In the genomic region with DNA sequence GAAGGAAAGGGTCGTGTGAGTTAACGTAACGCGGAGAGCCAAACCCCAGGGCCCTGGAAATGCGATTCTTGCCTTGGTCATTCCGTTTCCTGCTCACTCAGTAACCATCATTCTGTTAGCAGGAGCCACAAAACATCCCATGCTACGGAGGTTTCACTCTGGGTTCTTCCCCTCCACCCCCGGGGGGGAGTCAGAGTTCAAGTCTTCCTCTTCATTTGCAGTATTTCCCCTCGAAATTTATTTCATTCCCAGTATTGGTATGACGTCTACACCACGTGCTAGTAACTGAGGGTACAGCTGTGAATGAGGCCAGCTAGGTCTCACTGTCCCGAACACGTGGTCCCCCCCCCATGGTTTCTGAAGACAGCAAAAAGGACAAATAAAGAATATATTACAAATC, we compare ENCODE assay signal across 8 mouse cellular contexts. TPM values are rescaled to one million over a fixed set of nuclear protein-coding genes. Genes with fewer than 3 reads are reported as not detected.
DNase-seq lines count a peak whose midpoint lies in the region; ATAC-seq and TF ChIP-seq lines count a peak whose summit lies in the region.

No protein-coding gene starts in this region.

- no peaks in the 10 kb centered on the region for H3K9me3 ChIP-seq in embryonic facial prominence, embryonic 11.5 days (replicated peaks; ENCODE audit: control insufficient read depth, low read length)
- H3K9me3 ChIP-seq in neural tube, embryonic 12.5 days: no peaks in the 10 kb centered on the region

- H3K27ac ChIP-seq in embryonic facial prominence, embryonic 11.5 days (replicated peaks; ENCODE audit: low read depth, low read length): no peak overlapping the region
- no peak overlapping the region for H3K27ac ChIP-seq in neural tube, embryonic 12.5 days

- WGBS in lung, adult 2 months: 56% methylated on average over 13 of the region's 13 CpGs
- WGBS in embryonic facial prominence, embryonic 11.5 days: 68% methylated on average over 13 of the region's 13 CpGs
- WGBS in neural tube, embryonic 12.5 days: 82% methylated on average over 13 of the region's 13 CpGs

- H3K4me2 ChIP-seq in embryonic facial prominence, embryonic 11.5 days (ENCODE audit: low read depth, low read length): peak overlapping the region; percentile 93
- H3K4me2 ChIP-seq in neural tube, embryonic 12.5 days (replicated peaks): peak overlapping the region; percentile 93

- H3K36me3 ChIP-seq in embryonic facial prominence, embryonic 11.5 days (replicated peaks; ENCODE audit: control insufficient read depth, insufficient read depth, low read depth, low read length): peaks cover 10% of the 10 kb centered on the region
- H3K36me3 ChIP-seq in neural tube, embryonic 12.5 days: peaks cover 25% of the 10 kb centered on the region

- peaks cover 5% of the 10 kb centered on the region; the same call in 1 of the 2 replicates for H3K4me1 ChIP-seq in lung, adult 2 months (ENCODE audit: control insufficient read depth, insufficient read depth, low read length)
- no peaks in the 10 kb centered on the region for H3K4me1 ChIP-seq in embryonic facial prominence, embryonic 11.5 days (ENCODE audit: control insufficient read depth, insufficient read depth, low read length)
- H3K4me1 ChIP-seq in neural tube, embryonic 12.5 days: peaks cover 14% of the 10 kb centered on the region

- ATAC-seq in embryonic facial prominence, embryonic 11.5 days (replicated peaks; ENCODE audit: insufficient number of reproducible peaks, low FRiP score, low TSS enrichment, low read depth): no peak
- ATAC-seq in neural tube, embryonic 12.5 days (ENCODE audit: low FRiP score, low read depth): no peak

- TF ChIP-seq POLR2A in lung, adult 2 months (IDR thresholded peaks at IDR 0.05; ENCODE audit: borderline replicate concordance, extremely low read depth, low read depth, low read length): no peak

- DNase-seq in lung, adult 2 months: no peak
- DNase-seq in lung, postnatal 10 days: no peak
- DNase-seq in embryonic facial prominence, embryonic 11.5 days (ENCODE audit: low spot score): no peak
- peak; percentile 49 for DNase-seq in induced T-regulatory cell, adult 2 months (ENCODE audit: low read depth)
- DNase-seq in urinary bladder, postnatal 36 days (ENCODE audit: low spot score in 2 of 2): no peak
- no peak for DNase-seq in spleen, postnatal 4 days (ENCODE audit: low spot score in 2 of 2)
- no peak for DNase-seq in thymus, postnatal 10 days (ENCODE audit: low spot score in 2 of 2)

- peak overlapping the region; percentile 40 for H3K4me3 ChIP-seq in lung, adult 2 months (replicated peaks; ENCODE audit: extremely low read depth, low read depth, low read length)
- H3K4me3 ChIP-seq in embryonic facial prominence, embryonic 11.5 days (ENCODE audit: low read depth, low read length): no peak overlapping the region
- H3K4me3 ChIP-seq in neural tube, embryonic 12.5 days: no peak overlapping the region

- H3K9ac ChIP-seq in embryonic facial prominence, embryonic 11.5 days (replicated peaks; ENCODE audit: low read length): no peak overlapping the region
- no peak overlapping the region for H3K9ac ChIP-seq in neural tube, embryonic 12.5 days

- H3K27me3 ChIP-seq in embryonic facial prominence, embryonic 11.5 days (ENCODE audit: control insufficient read depth, insufficient read depth, low read length): no peaks in the 10 kb centered on the region
- no peaks in the 10 kb centered on the region for H3K27me3 ChIP-seq in neural tube, embryonic 12.5 days (replicated peaks)

- no peak for TF ChIP-seq CTCF in lung, adult 2 months (IDR thresholded peaks at IDR 0.05; ENCODE audit: insufficient read depth, low read length)

RNA-seq across cellular contexts. Expression of a gene that starts 1.6 kb away (rescaled TPM):
- polyA plus RNA-seq in lung, adult 2 months (2012; rRNA removed): 242 and 409 TPM in 2 replicates
- 87.8 and 89.1 TPM in 2 replicates for polyA plus RNA-seq in embryonic facial prominence, embryonic 11.5 days (2014; fragmentation: Nextera tagmentation; extraction: Ambion mirVana)
- 123 and 127 TPM in 2 replicates for polyA plus RNA-seq in neural tube, embryonic 12.5 days (2016; fragmentation: Nextera tagmentation; extraction: Ambion mirVana)

RNA-seq across cellular contexts. Expression of a gene that starts 5.5 kb away (rescaled TPM):
- 0.65 and 1.1 TPM in 2 replicates for polyA plus RNA-seq in lung, adult 2 months (2012; rRNA removed)
- 0.46 and 0.56 TPM in 2 replicates for polyA plus RNA-seq in embryonic facial prominence, embryonic 11.5 days (2014; fragmentation: Nextera tagmentation; extraction: Ambion mirVana)
- 0.45 and 0.67 TPM in 2 replicates for polyA plus RNA-seq in neural tube, embryonic 12.5 days (2016; fragmentation: Nextera tagmentation; extraction: Ambion mirVana)

RNA-seq across cellular contexts. Expression of a gene that starts 17.8 kb away (rescaled TPM):
- 0.57 and 1.0 TPM in 2 replicates for polyA plus RNA-seq in lung, adult 2 months (2012; rRNA removed)
- polyA plus RNA-seq in embryonic facial prominence, embryonic 11.5 days (2014; fragmentation: Nextera tagmentation; extraction: Ambion mirVana): 0.96 and 1.1 TPM in 2 replicates
- polyA plus RNA-seq in neural tube, embryonic 12.5 days (2016; fragmentation: Nextera tagmentation; extraction: Ambion mirVana): 1.1 and 3.7 TPM in 2 replicates

RNA-seq across cellular contexts. Expression of a gene that starts 18.4 kb away (rescaled TPM):
- 31.3 and 32.2 TPM in 2 replicates for polyA plus RNA-seq in lung, adult 2 months (2012; rRNA removed)
- polyA plus RNA-seq in embryonic facial prominence, embryonic 11.5 days (2014; fragmentation: Nextera tagmentation; extraction: Ambion mirVana): 140 and 146 TPM in 2 replicates
- polyA plus RNA-seq in neural tube, embryonic 12.5 days (2016; fragmentation: Nextera tagmentation; extraction: Ambion mirVana): 113 and 115 TPM in 2 replicates

RNA-seq across cellular contexts. Expression of a gene that starts 25.6 kb away (rescaled TPM):
- 0.05 TPM in 1 of 2 replicates, not detected in the other for polyA plus RNA-seq in lung, adult 2 months (2012; rRNA removed)
- polyA plus RNA-seq in embryonic facial prominence, embryonic 11.5 days (2014; fragmentation: Nextera tagmentation; extraction: Ambion mirVana): 0.74 and 1.2 TPM in 2 replicates
- polyA plus RNA-seq in neural tube, embryonic 12.5 days (2016; fragmentation: Nextera tagmentation; extraction: Ambion mirVana): 0.29 and 1.5 TPM in 2 replicates
